Mouse (Mus musculus): ENCODE measurements at regions not wholly inside any gene's neighbourhood (a gene's known extent, or its start where the extent isn't known, plus 50 kb on each side); places are given as distances from the start of the nearest gene placed in this dataset.

- no peak for DNase-seq (ENCODE audit: low spot score)
Observed at GRCm38 (mm10) chr9:74342176-74342575, 232.0 kb downstream of the Wdr72 start.

- DNase-seq (ENCODE audit: low spot score), result no peak
Observed at GRCm38 (mm10) chr9:74345027-74345426, 234.9 kb downstream of the Wdr72 start.

- DNase-seq (ENCODE audit: low spot score), result no peak
Observed at GRCm38 (mm10) chr9:74348776-74349175, 238.6 kb downstream of the Wdr72 start.

GRCm38 (mm10) chr9:74365930-74366438 is 255.8 kb downstream of the Wdr72 start:
- DNase-seq (ENCODE audit: low spot score), result no peak

GRCm38 (mm10) chr9:74376191-74376590 is 266.0 kb downstream of the Wdr72 start:
- DNase-seq (ENCODE audit: low spot score), result no peak

GRCm38 (mm10) chr9:74377204-74377603 is 267.0 kb downstream of the Wdr72 start:
- no peak for DNase-seq (ENCODE audit: low spot score)

GRCm38 (mm10) chr9:74384206-74384896 is 274.2 kb downstream of the Wdr72 start:
- no peak for DNase-seq (ENCODE audit: low spot score)

- no peak for DNase-seq (ENCODE audit: low spot score)
Observed at GRCm38 (mm10) chr9:74425594-74425993, 315.4 kb downstream of the Wdr72 start.

GRCm38 (mm10) chr9:74449981-74450380 is 339.8 kb downstream of the Wdr72 start:
- no peak for DNase-seq (ENCODE audit: low spot score)

GRCm38 (mm10) chr9:74461084-74461483 is 350.9 kb downstream of the Wdr72 start:
- no peak for DNase-seq (ENCODE audit: low spot score)

- no peak for DNase-seq (ENCODE audit: low spot score)
Observed at GRCm38 (mm10) chr9:74476830-74477229, 366.7 kb downstream of the Wdr72 start.

- DNase-seq (ENCODE audit: low spot score), result no peak
Observed at GRCm38 (mm10) chr9:74479273-74479672, 369.1 kb downstream of the Wdr72 start.

- DNase-seq (ENCODE audit: low spot score), result no peak
Observed at GRCm38 (mm10) chr9:74513887-74514286, 347.8 kb upstream of the Onecut1 start.

- DNase-seq (ENCODE audit: low spot score), result no peak
Observed at GRCm38 (mm10) chr9:74528550-74528949, 333.2 kb upstream of the Onecut1 start.

GRCm38 (mm10) chr9:74530317-74530716 is 331.4 kb upstream of the Onecut1 start:
- peak; percentile 44 for DNase-seq (ENCODE audit: low spot score)

- DNase-seq (ENCODE audit: low spot score), result no peak
Observed at GRCm38 (mm10) chr9:74530748-74531147, 331.0 kb upstream of the Onecut1 start.

GRCm38 (mm10) chr9:74531986-74532385 is 329.7 kb upstream of the Onecut1 start:
- DNase-seq (ENCODE audit: low spot score), result no peak

- DNase-seq (ENCODE audit: low spot score), result no peak
Observed at GRCm38 (mm10) chr9:74534976-74535375, 326.7 kb upstream of the Onecut1 start.

- DNase-seq (ENCODE audit: low spot score), result no peak
Observed at GRCm38 (mm10) chr9:74556116-74556515, 305.6 kb upstream of the Onecut1 start.

- no peak for DNase-seq (ENCODE audit: low spot score)
Observed at GRCm38 (mm10) chr9:74592757-74593156, 269.0 kb upstream of the Onecut1 start.

- DNase-seq (ENCODE audit: low spot score), result no peak
Observed at GRCm38 (mm10) chr9:74593970-74594369, 267.8 kb upstream of the Onecut1 start.

GRCm38 (mm10) chr9:74604415-74604814 is 257.3 kb upstream of the Onecut1 start:
- no peak for DNase-seq (ENCODE audit: low spot score)

GRCm38 (mm10) chr9:74621957-74622356 is 239.8 kb upstream of the Onecut1 start:
- no peak for DNase-seq (ENCODE audit: low spot score)

GRCm38 (mm10) chr9:74645394-74645793 is 216.3 kb upstream of the Onecut1 start:
- DNase-seq (ENCODE audit: low spot score), result no peak
